Mouse (Mus musculus) neural tube, embryonic 15.5 days (tissue): Measurements from ENCODE around the gene Wnt9a. TPM values are rescaled to one million over a fixed set of nuclear protein-coding genes. Genes with fewer than 3 reads are reported as not detected.
"Not testable (repeated sequence)": the region's sequence is repeated elsewhere in the genome, so short reads cannot be mapped to it uniquely, and the experiment has no call there.

Experiments
- ATAC-seq: fragments of 200-750 bp; cut with Nextera tagmentation; 2 replicates; pipeline ENCODE4 v1.8.0; 2017; ENCODE audit warnings: mild to moderate bottlenecking, moderate TSS enrichment, moderate library complexity; ENCODE audit not compliant: low FRiP score
- H3K27ac ChIP-seq: fragments of 300-500 bp; sonication (generic); replicated peaks from 2 replicates; pipeline ENCODE4 v1.5.1; 2015; ENCODE audit warnings: mild to moderate bottlenecking, inconsistent platforms
- H3K27me3 ChIP-seq: fragments of 300-500 bp; sonication (generic); replicated peaks from 2 replicates; pipeline ENCODE4 v1.6.1; 2015; ENCODE audit warnings: inconsistent platforms
- H3K36me3 ChIP-seq: fragments of 300-500 bp; sonication (generic); 2 replicates; pipeline ENCODE4 v1.6.1; 2015; ENCODE audit warnings: inconsistent platforms
- H3K4me1 ChIP-seq: fragments of 300-500 bp; sonication (generic); 2 replicates; pipeline ENCODE4 v1.6.1; 2015; ENCODE audit warnings: inconsistent platforms
- H3K4me2 ChIP-seq: fragments of 300-500 bp; sonication (generic); 2 replicates; pipeline ENCODE4 v1.6.1; 2015; ENCODE audit warnings: inconsistent platforms, mild to moderate bottlenecking, moderate library complexity
- H3K4me3 ChIP-seq: fragments of 300-500 bp; sonication (generic); replicated peaks from 2 replicates; pipeline ENCODE4 v1.5.1; 2015; ENCODE audit warnings: mild to moderate bottlenecking, inconsistent platforms
- H3K9ac ChIP-seq: fragments of 300-500 bp; sonication (generic); replicated peaks from 2 replicates; pipeline ENCODE4 v1.6.1; 2015; ENCODE audit warnings: mild to moderate bottlenecking, inconsistent platforms
- H3K9me3 ChIP-seq: fragments of 300-500 bp; sonication (generic); replicated peaks from 2 replicates; pipeline ENCODE4 v1.6.1; 2016; ENCODE audit warnings: inconsistent platforms
- WGBS: fragments of 180-500 bp; shearing (Covaris S2); methylation state at CpG from one replicate; pipeline ENCODE4 v1.1.7; 2015; ENCODE audit warnings: mixed read lengths; 5-methylcytosine and 5-hydroxymethylcytosine counted together
- polyA plus RNA-seq: library from polyadenylated mRNA; unstranded; fragments of >200 nt; fragmentation: Nextera tagmentation; extraction: Ambion mirVana; gene quantifications from 2 replicates; pipeline ENCODE4 v1.2.1, GENCODE M21; 2015

Gene Wnt9a
- polyA plus RNA-seq, 1 experiment from 2014 or later: 3.0 TPM

DNA sequence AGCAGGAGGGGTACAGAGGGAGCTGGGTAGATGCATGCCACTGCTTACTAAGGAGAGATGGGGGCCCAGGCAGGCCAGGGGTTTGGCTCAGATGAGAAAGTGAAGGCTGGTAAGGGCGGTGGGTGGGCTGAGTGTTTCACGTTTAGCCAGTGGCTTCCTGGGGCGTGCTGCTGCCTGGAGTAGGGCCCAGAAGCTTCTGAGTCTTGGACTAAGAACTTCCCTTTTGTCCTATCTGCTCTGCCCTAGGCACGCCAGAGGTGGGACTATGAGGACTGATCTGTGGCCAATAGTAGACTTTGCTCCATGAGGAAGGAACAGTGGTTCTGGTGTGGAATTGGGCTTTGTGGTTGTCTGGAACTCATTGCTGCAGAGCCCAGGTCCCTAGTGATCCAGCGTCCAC is 36.2 kb downstream of the Wnt9a start:
- Histone ChIP-seq H3K4me1 (no peaks in the 10 kb centered on the region), H3K9ac (no peak overlapping the region), H3K27ac (no peak overlapping the region), H3K9me3 (no peaks in the 10 kb centered on the region), H3K36me3 (no peaks in the 10 kb centered on the region), H3K27me3 (no peaks in the 10 kb centered on the region), H3K4me2 (no peak overlapping the region), H3K4me3 (no peak overlapping the region)
- 79% methylated on average over 5 of the region's 5 CpGs for WGBS
- no peak for ATAC-seq

DNA sequence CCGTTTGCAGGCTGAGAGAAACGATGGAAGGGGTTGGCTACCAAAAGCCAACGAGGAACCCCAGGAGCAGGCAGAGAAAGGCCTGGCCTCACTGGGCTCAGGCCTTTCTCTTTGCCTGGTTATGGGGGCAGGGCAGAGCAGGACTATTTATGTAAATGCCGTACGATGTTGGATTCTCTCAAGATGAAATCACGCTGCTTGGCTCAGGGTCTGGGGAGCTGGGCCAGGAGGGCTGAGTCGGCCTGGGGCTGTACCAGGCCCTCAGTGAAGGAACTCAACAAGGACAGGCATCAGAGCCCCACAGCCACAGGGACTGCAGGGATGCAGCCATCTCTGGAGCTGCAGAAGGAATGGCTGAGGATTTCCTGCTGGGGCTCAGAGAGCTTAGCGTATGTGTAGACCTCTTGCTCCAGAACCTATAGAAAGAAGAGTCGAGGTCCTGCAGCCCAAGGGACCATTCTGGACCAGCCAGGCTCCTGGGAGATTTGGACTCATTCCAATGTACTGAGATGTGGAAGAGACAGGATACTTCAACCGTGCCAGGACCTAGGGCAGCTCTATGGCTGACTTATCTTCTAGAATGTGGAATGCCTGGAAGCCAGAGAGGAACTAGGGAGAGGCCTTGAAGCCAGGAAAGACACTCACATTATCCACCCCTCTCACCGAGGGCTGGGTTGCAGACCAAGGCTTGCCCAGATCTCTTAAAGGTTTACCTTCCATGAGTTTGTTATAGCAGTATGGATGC is 39.6 kb downstream of the Wnt9a start:
- no peak overlapping the region for H3K27ac ChIP-seq
- no peak for ATAC-seq
- peaks cover 6% of the 10 kb centered on the region; the same call in 1 of the 2 replicates for H3K4me1 ChIP-seq
- WGBS: 79% methylated on average over 11 of the region's 11 CpGs
- H3K36me3 ChIP-seq: no peaks in the 10 kb centered on the region
- H3K4me2 ChIP-seq: no peak overlapping the region
- no peak overlapping the region for H3K4me3 ChIP-seq
- H3K9ac ChIP-seq: no peak overlapping the region
- no peaks in the 10 kb centered on the region for H3K9me3 ChIP-seq
- H3K27me3 ChIP-seq: no peaks in the 10 kb centered on the region

DNA sequence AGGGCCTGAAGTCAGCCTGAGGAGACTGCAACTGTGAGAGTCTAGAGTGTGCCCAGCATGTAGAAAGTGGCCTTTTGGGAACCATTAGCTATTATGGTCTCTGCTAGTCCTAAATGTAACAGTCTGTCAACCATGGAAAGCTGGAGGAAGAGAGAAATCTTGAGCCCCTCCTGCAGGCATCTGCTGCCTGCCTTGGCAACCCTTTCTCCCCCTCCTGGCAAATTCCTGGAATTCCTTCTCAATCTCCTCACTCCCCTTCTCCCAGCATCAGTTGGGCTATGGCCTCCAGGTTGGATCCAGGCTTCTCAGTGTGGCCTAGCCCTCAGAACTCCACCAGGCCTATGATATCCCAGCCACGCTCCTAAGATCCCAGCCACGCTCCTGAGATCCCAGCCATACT is 43.6 kb downstream of the Wnt9a start:
- H3K27me3 ChIP-seq: no peaks in the 10 kb centered on the region
- no peak overlapping the region for H3K27ac ChIP-seq
- no peak overlapping the region for H3K9ac ChIP-seq
- no peaks in the 10 kb centered on the region for H3K36me3 ChIP-seq
- H3K4me2 ChIP-seq: no peak overlapping the region
- ATAC-seq: no peak
- H3K9me3 ChIP-seq: no peaks in the 10 kb centered on the region
- H3K4me1 ChIP-seq: peaks cover 6% of the 10 kb centered on the region; the same call in 1 of the 2 replicates
- H3K4me3 ChIP-seq: no peak overlapping the region
- 91% methylated on average over 2 of the region's 2 CpGs for WGBS

DNA sequence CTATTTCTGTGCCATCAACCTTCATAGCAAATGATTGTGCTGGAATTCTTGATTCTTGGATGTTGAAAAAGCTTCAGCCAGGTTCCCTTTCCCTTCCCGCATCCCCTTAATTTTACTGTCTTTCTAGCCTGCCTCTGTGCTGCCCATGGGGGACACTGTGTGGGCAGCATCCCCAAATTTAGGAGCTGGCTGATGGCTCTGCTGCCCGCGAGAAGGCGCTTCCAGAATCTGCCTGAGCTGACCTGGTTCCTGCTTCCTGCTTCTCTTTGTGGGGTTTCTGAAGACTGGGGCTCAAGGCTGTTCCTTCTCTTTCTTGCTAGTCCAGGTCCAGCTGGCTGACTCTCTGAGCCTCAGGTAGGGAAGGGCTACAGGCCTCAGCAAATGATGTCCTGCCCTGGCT is 48.1 kb downstream of the Wnt9a start:
- no peaks in the 10 kb centered on the region for H3K36me3 ChIP-seq
- H3K4me2 ChIP-seq: no peak overlapping the region
- peaks cover 13% of the 10 kb centered on the region for H3K4me1 ChIP-seq
- no peak overlapping the region for H3K4me3 ChIP-seq
- 90% methylated on average over 4 of the region's 4 CpGs for WGBS
- H3K27ac ChIP-seq: no peak overlapping the region
- no peak overlapping the region for H3K9ac ChIP-seq
- no peaks in the 10 kb centered on the region for H3K27me3 ChIP-seq
- H3K9me3 ChIP-seq: no peaks in the 10 kb centered on the region
- ATAC-seq: no peak

DNA sequence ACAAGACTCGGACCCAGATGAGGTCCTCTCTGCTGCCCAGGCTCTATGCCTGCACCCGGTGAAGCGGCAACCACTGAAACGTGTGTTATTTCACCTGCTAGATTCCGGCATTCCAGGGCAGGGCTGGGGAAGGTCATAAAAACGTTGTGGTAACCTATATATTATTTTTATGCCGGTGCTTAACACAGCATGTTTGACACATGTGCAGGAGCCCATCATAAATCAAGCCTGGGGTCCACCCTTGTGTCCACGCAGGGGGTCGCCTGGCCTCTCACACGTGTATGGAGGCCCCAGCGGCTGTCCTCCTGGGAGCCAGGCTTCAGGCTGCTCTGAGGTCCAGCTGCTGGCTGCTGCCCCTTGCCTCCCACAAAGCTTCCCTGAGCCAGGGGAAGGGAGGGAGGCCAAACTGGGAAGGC is 50.2 kb downstream of the Wnt9a start:
- no peak overlapping the region for H3K4me3 ChIP-seq
- H3K27me3 ChIP-seq: no peaks in the 10 kb centered on the region
- no peak overlapping the region for H3K4me2 ChIP-seq
- 36% methylated on average over 11 of the region's 11 CpGs for WGBS
- H3K9me3 ChIP-seq: no peaks in the 10 kb centered on the region
- H3K9ac ChIP-seq: no peak overlapping the region
- no peak overlapping the region for H3K27ac ChIP-seq
- peaks cover 7% of the 10 kb centered on the region; the same call in 1 of the 2 replicates for H3K4me1 ChIP-seq
- no peaks in the 10 kb centered on the region for H3K36me3 ChIP-seq
- ATAC-seq: no peak

DNA sequence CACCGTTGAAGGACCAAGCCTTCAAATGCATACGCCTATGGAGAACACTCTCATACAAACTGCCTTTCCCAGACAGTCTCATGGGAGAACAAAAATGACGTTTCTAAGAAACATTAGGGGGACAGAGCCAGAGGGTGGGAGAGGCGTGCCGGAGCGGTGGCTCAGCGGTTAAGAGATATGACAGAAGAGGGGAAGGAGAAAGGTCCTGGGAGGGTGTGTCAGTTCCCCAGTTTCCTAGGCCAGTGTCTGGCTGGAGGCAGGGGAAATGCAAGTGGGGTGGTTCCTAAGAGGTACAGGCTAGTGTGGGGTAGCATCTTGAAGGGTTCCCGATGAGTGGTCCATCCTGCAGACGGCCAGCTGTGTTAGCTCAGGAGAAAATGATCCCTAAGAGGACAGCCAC is 54.6 kb downstream of the Wnt9a start:
- no peak for ATAC-seq
- Histone ChIP-seq H3K9ac (no peak overlapping the region), H3K4me2 (no peak overlapping the region), H3K27ac (no peak overlapping the region), H3K4me3 (no peak overlapping the region), H3K27me3 (no peaks in the 10 kb centered on the region), H3K9me3 (no peaks in the 10 kb centered on the region), H3K36me3 (no peaks in the 10 kb centered on the region), H3K4me1 (peaks cover 13% of the 10 kb centered on the region)
- WGBS: 84% methylated on average over 9 of the region's 9 CpGs

DNA sequence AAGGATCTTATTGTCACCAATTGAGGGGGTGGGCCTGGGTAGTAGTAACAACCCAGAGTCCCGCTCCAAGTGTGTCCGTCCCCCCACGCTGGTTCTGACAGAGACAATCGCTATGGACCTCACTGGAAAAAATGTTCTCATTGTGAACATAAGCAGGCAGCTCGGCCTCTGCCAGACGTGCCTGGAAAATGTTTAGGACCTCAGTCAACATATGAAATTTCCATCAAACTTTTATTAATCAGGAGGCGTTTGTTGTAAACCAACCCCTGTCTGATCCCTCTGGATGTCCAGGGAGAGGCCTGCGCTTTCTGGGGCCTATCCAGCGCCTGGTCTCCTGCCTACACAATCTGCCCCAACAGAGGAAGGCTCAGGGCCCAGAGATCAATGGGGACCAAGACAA is 57.3 kb downstream of the Wnt9a start:
- 86% methylated on average over 9 of the region's 9 CpGs for WGBS
- Histone ChIP-seq H3K4me1 (peaks cover 12% of the 10 kb centered on the region), H3K36me3 (no peaks in the 10 kb centered on the region), H3K4me2 (no peak overlapping the region), H3K27ac (no peak overlapping the region), H3K9ac (no peak overlapping the region), H3K27me3 (no peaks in the 10 kb centered on the region), H3K9me3 (no peaks in the 10 kb centered on the region), H3K4me3 (no peak overlapping the region)
- no peak for ATAC-seq

DNA sequence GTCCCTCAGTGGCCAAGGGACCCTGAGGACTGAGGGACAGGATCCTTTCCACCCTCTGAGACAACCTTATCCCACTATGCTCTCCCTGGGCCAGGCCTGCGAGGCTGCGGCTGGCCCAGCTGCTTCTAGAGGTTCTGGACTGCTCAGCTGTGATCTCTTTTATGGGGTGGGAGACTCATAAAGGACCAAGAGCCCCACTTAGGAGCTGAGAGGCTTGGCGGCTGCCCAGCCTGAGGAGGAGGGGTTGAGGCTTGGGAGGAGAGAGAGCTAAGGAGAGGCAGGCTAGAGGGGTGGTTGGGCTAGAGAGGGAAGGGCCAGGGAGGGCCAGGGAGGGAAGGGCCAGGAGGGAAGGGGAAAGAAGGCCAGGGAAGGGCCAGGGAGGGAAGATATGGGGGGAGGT is 57.7 kb downstream of the Wnt9a start:
- H3K4me3 ChIP-seq: no peak overlapping the region
- no peaks in the 10 kb centered on the region for H3K9me3 ChIP-seq
- H3K36me3 ChIP-seq: no peaks in the 10 kb centered on the region
- H3K4me1 ChIP-seq: peaks cover 12% of the 10 kb centered on the region
- H3K27ac ChIP-seq: no peak overlapping the region
- WGBS: 39% methylated on average over 3 of the region's 3 CpGs
- H3K27me3 ChIP-seq: no peaks in the 10 kb centered on the region
- no peak overlapping the region for H3K9ac ChIP-seq
- no peak for ATAC-seq
- H3K4me2 ChIP-seq: no peak overlapping the region

DNA sequence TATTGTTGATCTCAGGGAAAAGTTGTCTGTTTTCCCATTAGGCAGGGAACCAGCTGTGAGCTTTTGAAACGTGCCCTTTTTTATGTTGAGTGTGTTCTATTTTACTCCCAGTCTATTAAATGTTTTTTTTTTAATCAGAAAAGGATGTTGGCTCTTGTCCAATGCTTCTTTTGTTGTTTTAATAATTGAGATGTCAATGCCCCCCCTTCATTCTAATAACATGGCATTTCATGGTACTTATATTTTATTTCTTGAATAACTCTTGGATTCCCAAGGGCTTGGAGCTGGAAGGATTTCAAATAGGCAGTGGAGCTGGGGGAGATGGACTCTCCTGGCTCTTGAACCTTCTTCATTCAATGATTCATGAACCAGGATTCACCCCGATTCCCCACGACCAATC is 59.3 kb downstream of the Wnt9a start:
- H3K36me3 ChIP-seq: no peaks in the 10 kb centered on the region
- no peak overlapping the region for H3K9ac ChIP-seq
- H3K4me2 ChIP-seq: no peak overlapping the region
- no peaks in the 10 kb centered on the region for H3K9me3 ChIP-seq
- ATAC-seq: no peak
- H3K27me3 ChIP-seq: no peaks in the 10 kb centered on the region
- H3K27ac ChIP-seq: peak overlapping the region; percentile 13; the same call in 1 of the 2 replicates
- H3K4me1 ChIP-seq: peaks cover 12% of the 10 kb centered on the region
- H3K4me3 ChIP-seq: no peak overlapping the region
- 46% methylated on average over 3 of the region's 3 CpGs for WGBS

DNA sequence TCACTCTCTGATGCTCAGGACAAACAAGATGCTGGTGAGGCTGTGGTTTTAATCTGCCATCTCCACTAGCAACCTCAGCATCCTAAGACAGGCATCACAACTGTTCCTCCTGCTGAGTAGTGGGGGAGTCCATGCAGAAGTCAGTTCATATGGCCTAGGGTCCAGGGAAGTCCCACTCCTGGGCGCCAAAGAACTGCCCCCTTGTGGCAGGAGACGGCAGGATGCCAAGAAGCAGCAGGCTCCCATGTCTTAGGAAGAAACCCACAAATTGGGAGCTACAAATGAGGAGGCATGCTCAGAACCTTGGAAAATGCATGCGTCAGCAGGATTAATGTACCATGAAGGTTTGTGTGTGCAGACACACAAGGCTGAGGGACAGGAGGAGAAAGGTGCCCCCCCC is 59.9 kb downstream of the Wnt9a start:
- Histone ChIP-seq H3K4me3 (no peak overlapping the region), H3K27me3 (no peaks in the 10 kb centered on the region), H3K4me2 (no peak overlapping the region), H3K36me3 (no peaks in the 10 kb centered on the region), H3K4me1 (peaks cover 12% of the 10 kb centered on the region), H3K9me3 (no peaks in the 10 kb centered on the region), H3K9ac (no peak overlapping the region), H3K27ac (0 out of 2 replicates have a peak overlapping the region, but pooled peaks have one; percentile 13)
- ATAC-seq: no peak
- 21% methylated on average over 3 of the region's 3 CpGs for WGBS

DNA sequence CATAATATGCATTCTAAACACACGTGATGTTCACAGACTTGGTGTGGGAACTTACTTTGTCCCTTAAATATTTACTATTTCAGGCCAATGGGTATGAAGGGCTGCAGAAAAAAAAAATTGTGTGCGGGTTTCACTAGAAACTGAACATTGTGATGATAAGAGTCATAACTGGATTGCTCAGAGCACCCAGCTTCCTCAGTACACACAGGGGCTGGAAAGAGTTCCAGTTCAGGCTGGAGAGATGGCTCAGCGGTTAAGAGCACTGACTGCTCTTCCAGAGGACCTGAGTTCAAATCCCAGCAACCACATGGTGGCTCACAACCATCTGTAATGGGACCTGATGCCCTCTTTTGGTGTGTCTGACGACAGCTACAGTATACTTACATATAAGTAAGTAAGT is 61.2 kb downstream of the Wnt9a start:
- H3K4me1 ChIP-seq: peaks cover 12% of the 10 kb centered on the region
- ATAC-seq, H3K27ac ChIP-seq, H3K4me3 ChIP-seq, H3K4me2 ChIP-seq, H3K36me3 ChIP-seq, H3K27me3 ChIP-seq, H3K9me3 ChIP-seq, H3K9ac ChIP-seq: not testable (repeated sequence)
- 88% methylated on average over 4 of the region's 4 CpGs for WGBS

DNA sequence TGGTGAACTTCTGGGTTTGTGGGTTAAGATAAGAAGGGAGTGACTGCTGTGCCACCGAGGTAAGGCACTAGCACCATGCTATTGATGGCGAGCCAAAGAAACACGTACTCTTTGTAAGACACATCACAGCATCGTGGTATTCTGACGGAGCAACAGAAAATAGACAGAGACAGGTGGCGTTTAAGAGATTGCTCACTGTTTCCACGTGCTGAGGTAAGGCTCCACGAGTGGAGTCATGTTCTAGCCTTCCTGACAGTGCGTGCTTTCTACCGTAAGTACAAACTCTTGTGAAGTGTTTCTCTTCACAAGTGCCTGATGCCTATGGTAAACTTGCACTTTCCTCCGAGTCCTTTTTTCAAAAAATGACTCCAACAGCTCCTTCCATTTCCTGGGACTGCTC is 63.1 kb downstream of the Wnt9a start:
- Histone ChIP-seq H3K36me3 (no peaks in the 10 kb centered on the region), H3K9ac (no peak overlapping the region), H3K9me3 (no peaks in the 10 kb centered on the region), H3K27me3 (no peaks in the 10 kb centered on the region), H3K4me2 (no peak overlapping the region), H3K27ac (no peak overlapping the region), H3K4me3 (no peak overlapping the region), H3K4me1 (peaks cover 12% of the 10 kb centered on the region)
- ATAC-seq: no peak
- 83% methylated on average over 11 of the region's 11 CpGs for WGBS
